Mouse (Mus musculus): ENCODE results near the gene Gm5447.

DNA sequence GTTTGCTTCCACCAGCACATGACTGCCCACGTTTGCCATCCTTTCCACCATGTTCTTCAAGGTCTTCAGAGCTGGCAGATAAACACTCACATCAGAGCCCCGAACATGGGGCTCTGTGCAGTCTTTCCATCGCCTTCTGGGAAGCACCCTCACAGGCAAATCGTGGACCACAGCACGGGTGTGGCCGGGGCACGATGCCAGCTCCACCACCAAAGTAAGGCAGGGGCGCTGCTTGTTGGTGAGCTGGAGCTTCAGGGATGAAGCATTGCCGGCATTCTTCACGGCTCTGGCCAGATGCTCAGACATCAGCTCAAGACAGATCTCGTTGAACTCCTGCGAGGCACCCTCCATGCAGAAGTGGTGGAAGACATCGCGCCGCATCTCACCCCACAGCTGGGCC lies 26.9 kb upstream of the Gm5447 start:
- TF ChIP-seq POLR2A (IDR thresholded peaks at IDR 0.05; ENCODE audit: insufficient read depth, low read length) = no peak
- TF ChIP-seq CTCF (IDR thresholded peaks at IDR 0.05; ENCODE audit: low read depth, low read length) = no peak
- TF ChIP-seq EP300 (IDR thresholded peaks at IDR 0.05; ENCODE audit: insufficient read depth, low read depth, low read length) = no peak
